Mouse (Mus musculus) ES-E14 (cell line): Measurements from ENCODE around the gene Qsox1.

Source experiments
- CHD2 ChIP-seq: IDR thresholded peaks from 2 replicates; pipeline ENCODE4 v1.6.1; 2014; ENCODE audit warnings: mild to moderate bottlenecking, low read depth, low read length, inconsistent platforms
- HCFC1 ChIP-seq: IDR thresholded peaks from 2 replicates; pipeline ENCODE4 v1.6.1; 2012; ENCODE audit warnings: low read length, inconsistent platforms, borderline replicate concordance; ENCODE audit not compliant: insufficient read depth
- ZC3H11A ChIP-seq: IDR thresholded peaks from 2 replicates; pipeline ENCODE4 v1.6.1; 2012; ENCODE audit warnings: low read depth, mild to moderate bottlenecking, inconsistent platforms, low read length, borderline replicate concordance
- ZNF384 ChIP-seq: IDR thresholded peaks from 2 replicates; pipeline ENCODE4 v1.6.1; 2012; ENCODE audit warnings: low read depth, low read length, inconsistent platforms

DNA sequence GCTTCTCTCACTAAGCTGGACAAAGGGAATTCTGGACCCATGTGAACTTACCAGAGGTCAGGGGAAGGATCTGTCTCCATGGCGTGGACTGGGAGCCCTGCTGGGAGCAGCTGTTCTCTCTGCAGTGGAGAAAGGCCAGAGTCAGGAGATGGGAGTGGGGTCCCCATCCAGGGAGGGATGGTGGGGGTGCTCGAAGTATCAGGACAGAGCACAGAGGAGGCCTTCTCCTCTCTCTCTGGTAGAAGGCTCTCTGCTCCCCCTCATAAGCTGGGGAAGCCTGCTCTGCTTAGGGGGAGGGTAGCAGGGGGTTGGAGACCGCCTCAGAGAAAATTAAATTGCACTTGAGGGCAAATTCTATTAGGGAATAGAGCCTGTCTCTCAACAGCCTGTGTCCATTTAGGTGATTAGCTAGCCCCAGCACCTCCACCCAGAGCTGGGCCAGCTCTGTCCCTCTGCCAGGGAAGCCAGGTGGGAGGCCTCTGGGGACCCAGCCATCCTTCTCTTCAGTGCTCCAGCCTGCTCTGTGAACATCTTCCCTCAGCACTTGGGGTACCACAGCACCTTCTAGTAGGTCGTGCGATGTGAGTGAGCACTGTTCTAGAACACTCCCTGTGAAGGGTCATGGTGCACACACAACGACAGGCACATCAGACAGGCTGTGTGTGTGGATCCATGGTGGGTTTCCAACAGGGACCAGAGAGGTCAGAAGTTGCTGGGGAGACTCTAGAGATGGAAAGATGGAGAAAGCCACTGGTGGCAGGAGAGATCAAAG lies 61.0 kb downstream of the Qsox1 start, which contains the start of gene Lhx4:
- TF ChIP-seq ZNF384 (no peak), CHD2 (no peak), HCFC1 (no peak), ZC3H11A (no peak)
